Mouse (Mus musculus): ENCODE data around the gene Mier3. TPM values are rescaled to one million over a fixed set of nuclear protein-coding genes. Genes with fewer than 3 reads are reported as not detected.

Gene Mier3
- polyA plus RNA-seq, 1 experiment from 2014 or later, result 26.5 TPM

GRCm38 (mm10) chr13:111719726-111720125 is 38.9 kb downstream of the Mier3 start:
- ATAC-seq (ENCODE audit: low FRiP score), result no peak
- WGBS, result 69% methylated on average over 9 of the region's 9 CpGs
- peaks cover 19% of the 10 kb centered on the region for H3K36me3 ChIP-seq (replicated peaks)

GRCm38 (mm10) chr13:111724811-111725164 is 44.0 kb downstream of the Mier3 start:
- H3K9ac ChIP-seq, result peak overlapping the region; percentile 33
- WGBS, result under 1% methylated on average over 18 of the region's 18 CpGs
- no peak overlapping the region for H3K27ac ChIP-seq

More at GRCm38 (mm10) chr13:111719726-111720125, 38.9 kb downstream of the Mier3 start:
- Histone ChIP-seq H3K9me3 (no peaks in the 10 kb centered on the region), H3K4me3 (replicated peaks) (no peak overlapping the region), H3K4me1 (0 out of 2 replicates have a peak, but pooled peaks cover 3% of the 10 kb centered on the region), H3K27ac (no peak overlapping the region), H3K4me2 (no peak overlapping the region), H3K9ac (no peak overlapping the region), H3K27me3 (no peaks in the 10 kb centered on the region)

DNA sequence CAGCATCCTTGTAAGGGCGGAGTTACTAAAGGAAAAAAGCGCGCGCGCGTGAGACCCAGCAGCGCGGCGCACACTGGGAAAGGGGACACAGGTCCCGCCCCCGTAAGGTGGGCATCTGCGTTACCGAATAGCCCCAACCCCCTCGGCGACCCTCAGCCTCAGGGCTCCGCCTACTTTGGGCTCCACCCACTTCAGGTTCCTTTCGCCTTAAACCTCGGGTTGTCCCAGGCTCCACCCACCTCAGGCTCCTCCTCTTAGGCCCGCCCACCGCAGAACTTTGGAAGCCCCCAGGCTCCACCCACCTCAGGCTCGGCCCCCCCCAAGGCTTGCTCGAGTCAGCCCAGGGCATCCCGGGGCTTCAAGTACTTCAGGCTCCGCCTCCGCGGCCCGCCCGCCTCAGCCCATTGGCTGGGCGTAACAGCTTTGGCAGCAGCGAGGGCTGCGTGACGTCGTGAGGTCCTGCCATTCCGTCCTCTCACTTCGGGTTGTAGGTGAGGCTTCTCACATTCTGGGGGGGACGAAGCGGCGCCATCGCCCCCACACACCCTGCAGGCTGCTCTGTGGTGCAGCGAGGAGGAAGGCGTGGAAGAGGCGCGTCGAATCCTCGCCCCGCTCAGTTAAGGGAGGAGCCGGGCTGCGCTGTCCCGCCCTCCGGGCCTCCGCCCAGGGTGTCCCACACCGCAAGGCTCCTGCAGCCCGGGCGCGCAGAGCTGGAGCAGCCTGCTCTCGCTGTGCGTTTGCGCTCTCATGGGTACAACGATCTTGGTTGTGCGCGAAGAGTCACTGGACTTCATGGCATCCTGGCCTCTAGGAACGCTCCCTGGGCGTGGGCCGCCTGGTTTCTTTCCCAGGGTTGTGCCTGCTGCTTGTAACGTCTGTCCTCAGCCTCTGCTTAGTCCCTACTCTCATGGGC is 44.6 kb downstream of the Mier3 start:
- Histone ChIP-seq H3K27me3 (no peaks in the 10 kb centered on the region), H3K9ac (peak overlapping the region; percentile 42), H3K4me2 (peak overlapping the region; percentile 76), H3K27ac (peak overlapping the region; percentile 33), H3K4me3 (replicated peaks) (peak overlapping the region; percentile 51), H3K36me3 (replicated peaks) (no peaks in the 10 kb centered on the region), H3K4me1 (peaks cover 6% of the 10 kb centered on the region), H3K9me3 (peaks cover 4% of the 10 kb centered on the region)
- ATAC-seq (ENCODE audit: low FRiP score), result peak; percentile 99
- under 1% methylated on average over 65 of the region's 65 CpGs for WGBS

More at GRCm38 (mm10) chr13:111724811-111725164, 44.0 kb downstream of the Mier3 start:
- Histone ChIP-seq H3K36me3 (replicated peaks) (no peaks in the 10 kb centered on the region), H3K9me3 (peaks cover 4% of the 10 kb centered on the region), H3K27me3 (no peaks in the 10 kb centered on the region), H3K4me3 (replicated peaks) (peak overlapping the region; percentile 51), H3K4me2 (peak overlapping the region; percentile 76), H3K4me1 (peaks cover 6% of the 10 kb centered on the region)
- no peak for ATAC-seq (ENCODE audit: low FRiP score)

DNA sequence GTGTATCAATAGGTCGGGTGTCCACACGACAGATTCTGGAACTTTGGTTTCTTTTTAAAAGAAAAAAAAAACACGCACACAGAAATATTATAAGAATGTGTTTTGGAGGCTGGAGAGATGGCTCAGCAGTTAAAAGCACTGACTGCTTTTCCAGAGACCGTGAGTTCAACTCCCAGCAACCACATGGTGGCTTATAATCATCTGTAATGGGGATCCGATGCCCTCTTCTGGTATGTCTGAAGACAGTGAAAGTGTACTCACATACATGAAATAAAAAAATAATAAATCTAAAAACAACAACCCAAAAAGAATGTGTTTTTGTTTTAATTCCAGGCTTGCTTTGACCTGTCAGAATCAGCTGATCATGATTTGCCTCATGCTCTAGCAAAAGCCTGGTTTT is 46.1 kb downstream of the Mier3 start:
- peaks cover 6% of the 10 kb centered on the region for H3K4me1 ChIP-seq
- H3K27ac ChIP-seq, result no peak overlapping the region
- no peak overlapping the region for H3K4me3 ChIP-seq (replicated peaks)
- H3K4me2 ChIP-seq, result no peak overlapping the region
- 91% methylated on average over 5 of the region's 5 CpGs for WGBS
- H3K9ac ChIP-seq, result no peak overlapping the region
- H3K36me3 ChIP-seq (replicated peaks), result no peaks in the 10 kb centered on the region
- H3K9me3 ChIP-seq, result peaks cover 4% of the 10 kb centered on the region
- ATAC-seq (ENCODE audit: low FRiP score), result no peak
- H3K27me3 ChIP-seq, result no peaks in the 10 kb centered on the region

GRCm38 (mm10) chr13:111741204-111741990 is 60.6 kb downstream of the Mier3 start:
- Histone ChIP-seq H3K9ac (no peak overlapping the region), H3K4me1 (no peaks in the 10 kb centered on the region), H3K4me3 (replicated peaks) (no peak overlapping the region), H3K4me2 (no peak overlapping the region), H3K27me3 (no peaks in the 10 kb centered on the region), H3K9me3 (no peaks in the 10 kb centered on the region), H3K27ac (no peak overlapping the region), H3K36me3 (replicated peaks) (no peaks in the 10 kb centered on the region)
- WGBS, result 82% methylated on average over 7 of the region's 7 CpGs
- no peak for ATAC-seq (ENCODE audit: low FRiP score)

DNA sequence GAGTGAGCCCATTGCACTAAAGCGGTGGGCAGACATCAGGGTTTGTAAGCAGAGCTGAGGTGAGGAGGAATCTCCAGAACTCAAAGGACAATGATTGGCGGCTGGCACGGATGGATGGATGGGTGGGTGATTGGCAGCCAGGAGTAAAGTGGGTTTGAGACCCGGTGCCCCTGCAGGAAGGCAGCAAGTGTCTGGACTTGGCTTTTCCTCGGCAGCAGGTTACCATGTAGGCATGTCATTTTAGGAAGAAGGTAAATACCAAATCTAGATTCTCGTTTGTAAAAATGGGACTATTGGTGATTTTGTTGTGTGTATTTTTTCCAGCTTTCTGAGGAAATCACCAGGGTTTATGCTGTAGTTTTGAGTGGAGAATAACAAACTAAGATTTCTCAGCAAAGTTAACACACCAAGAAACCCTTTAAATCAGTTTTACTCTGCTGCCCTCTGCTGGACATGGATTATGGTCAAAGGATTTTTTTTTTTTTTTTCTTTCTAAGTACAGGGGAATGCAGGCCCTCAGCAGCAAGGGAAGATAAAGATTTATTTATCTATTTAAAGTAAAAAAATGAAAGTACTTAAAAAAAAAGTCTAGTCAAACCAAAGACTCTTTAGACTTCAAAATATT is 61.3 kb downstream of the Mier3 start:
- Histone ChIP-seq H3K9me3 (no peaks in the 10 kb centered on the region), H3K36me3 (replicated peaks) (no peaks in the 10 kb centered on the region), H3K4me3 (replicated peaks) (no peak overlapping the region), H3K4me2 (no peak overlapping the region), H3K9ac (no peak overlapping the region), H3K27ac (no peak overlapping the region), H3K4me1 (no peaks in the 10 kb centered on the region), H3K27me3 (no peaks in the 10 kb centered on the region)
- ATAC-seq (ENCODE audit: low FRiP score), result no peak
- WGBS, result 72% methylated on average over 6 of the region's 6 CpGs

- H3K9ac ChIP-seq, result no peak overlapping the region
- no peak overlapping the region for H3K4me3 ChIP-seq (replicated peaks)
- no peaks in the 10 kb centered on the region for H3K4me1 ChIP-seq
- no peaks in the 10 kb centered on the region for H3K9me3 ChIP-seq
- no peaks in the 10 kb centered on the region for H3K27me3 ChIP-seq
- peaks cover 13% of the 10 kb centered on the region for H3K36me3 ChIP-seq (replicated peaks)
- no peak overlapping the region for H3K27ac ChIP-seq
- no peak overlapping the region for H3K4me2 ChIP-seq
- no peak for ATAC-seq (ENCODE audit: low FRiP score)
- WGBS, result 89% methylated on average over 6 of the region's 6 CpGs
Measured at GRCm38 (mm10) chr13:111744233-111745000, 63.6 kb downstream of the Mier3 start.

DNA sequence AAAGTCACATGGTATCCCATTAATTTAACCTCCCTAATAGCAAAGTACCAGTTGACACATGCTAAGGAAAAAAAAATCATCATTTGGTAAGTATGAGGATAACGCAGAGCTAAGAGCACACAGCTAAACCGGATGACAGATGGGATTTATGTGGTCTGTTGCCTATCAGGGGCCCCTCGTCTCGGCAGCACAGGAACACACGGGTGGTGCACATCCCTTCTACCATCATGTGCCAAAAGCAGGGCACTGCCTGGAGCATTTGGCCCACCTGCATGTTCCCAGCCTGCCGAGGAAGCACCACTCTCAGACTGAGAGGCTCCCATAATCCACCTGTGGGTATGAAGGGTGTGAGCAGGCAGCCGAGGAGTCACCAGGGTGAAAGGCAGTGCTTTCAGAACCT is 64.4 kb downstream of the Mier3 start:
- H3K27ac ChIP-seq, result no peak overlapping the region
- H3K9me3 ChIP-seq, result no peaks in the 10 kb centered on the region
- H3K4me1 ChIP-seq, result no peaks in the 10 kb centered on the region
- no peak for ATAC-seq (ENCODE audit: low FRiP score)
- no peaks in the 10 kb centered on the region for H3K27me3 ChIP-seq
- no peak overlapping the region for H3K9ac ChIP-seq
- WGBS, result 88% methylated on average over 7 of the region's 7 CpGs
- H3K36me3 ChIP-seq (replicated peaks), result peaks cover 21% of the 10 kb centered on the region
- no peak overlapping the region for H3K4me2 ChIP-seq
- no peak overlapping the region for H3K4me3 ChIP-seq (replicated peaks)

DNA sequence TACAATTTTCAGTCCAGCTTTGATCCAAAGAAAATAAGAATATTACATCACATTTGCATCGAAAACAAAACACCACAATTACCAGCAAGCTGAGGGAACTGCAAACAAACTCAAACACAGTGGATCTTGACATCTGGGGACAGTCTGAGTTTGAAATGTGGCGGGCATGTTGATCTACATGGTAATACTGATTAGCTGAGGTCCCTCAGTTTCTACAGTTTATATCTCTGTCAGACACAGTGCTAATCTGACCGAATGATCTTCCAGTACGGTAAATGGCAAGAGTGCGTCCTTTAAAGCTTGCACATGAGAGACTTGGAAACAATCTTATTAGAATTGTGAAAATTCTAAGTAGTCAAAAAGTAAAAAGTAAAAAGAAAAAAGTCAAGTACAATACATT is 66.1 kb downstream of the Mier3 start:
- no peak for ATAC-seq (ENCODE audit: low FRiP score)
- Histone ChIP-seq H3K9ac (no peak overlapping the region), H3K4me3 (replicated peaks) (no peak overlapping the region), H3K4me2 (no peak overlapping the region), H3K27me3 (no peaks in the 10 kb centered on the region), H3K4me1 (no peaks in the 10 kb centered on the region), H3K36me3 (replicated peaks) (peaks cover 33% of the 10 kb centered on the region), H3K9me3 (no peaks in the 10 kb centered on the region), H3K27ac (no peak overlapping the region)
- whole genome bisulfite sequencing, result 92% methylated on average over 5 of the region's 5 CpGs

DNA sequence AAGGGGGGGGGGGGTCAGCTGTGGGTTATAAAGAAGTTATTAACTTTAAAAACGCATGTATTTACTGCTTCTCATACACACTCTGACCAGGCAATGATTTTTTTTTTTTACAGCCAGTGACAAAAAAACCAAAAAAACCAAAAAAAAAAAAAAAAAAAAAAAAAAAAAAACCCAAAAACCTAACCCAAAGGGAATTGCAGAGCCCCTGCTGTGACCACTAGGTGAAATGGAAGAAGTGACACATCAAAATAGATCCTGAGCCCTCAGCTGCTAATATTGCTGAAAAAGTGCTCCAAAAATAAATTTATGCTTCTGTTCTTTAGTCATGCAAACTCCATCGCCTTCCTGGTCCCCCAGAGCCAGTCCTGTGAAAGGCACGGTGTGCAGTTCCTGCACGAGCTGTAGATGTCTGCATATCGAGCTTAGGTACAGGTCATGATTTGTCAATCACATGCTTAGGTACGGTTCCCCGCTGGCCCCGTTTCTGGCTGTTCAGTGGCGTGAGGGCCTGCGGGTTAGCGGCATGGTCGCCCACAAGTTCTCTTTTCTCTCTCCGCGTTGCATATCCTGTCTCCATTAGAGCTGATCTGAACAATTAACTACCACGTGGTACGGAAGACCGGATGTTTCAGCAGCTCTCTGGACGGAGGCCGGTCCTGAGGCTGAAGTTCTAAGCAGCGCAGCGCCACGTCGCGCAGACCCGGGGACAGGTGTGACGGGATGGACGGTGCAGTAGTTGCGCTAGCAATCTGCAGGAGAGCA is 67.7 kb downstream of the Mier3 start:
- WGBS, result 94% methylated on average over 28 of the region's 28 CpGs
- no peak overlapping the region for H3K9ac ChIP-seq
- H3K9me3 ChIP-seq, result no peaks in the 10 kb centered on the region
- no peaks in the 10 kb centered on the region for H3K4me1 ChIP-seq
- H3K27me3 ChIP-seq, result no peaks in the 10 kb centered on the region
- no peak overlapping the region for H3K4me2 ChIP-seq
- no peak overlapping the region for H3K27ac ChIP-seq
- H3K4me3 ChIP-seq (replicated peaks), result no peak overlapping the region
- no peak for ATAC-seq (ENCODE audit: low FRiP score)
- H3K36me3 ChIP-seq (replicated peaks), result peaks cover 44% of the 10 kb centered on the region

GRCm38 (mm10) chr13:111753321-111753720 is 72.5 kb downstream of the Mier3 start:
- Histone ChIP-seq H3K4me3 (replicated peaks) (no peak overlapping the region), H3K9ac (no peak overlapping the region), H3K4me1 (no peaks in the 10 kb centered on the region), H3K4me2 (no peak overlapping the region), H3K27ac (no peak overlapping the region), H3K27me3 (no peaks in the 10 kb centered on the region), H3K9me3 (no peaks in the 10 kb centered on the region), H3K36me3 (replicated peaks) (peaks cover 88% of the 10 kb centered on the region)
- 95% methylated on average over 6 of the region's 6 CpGs for WGBS
- no peak for ATAC-seq (ENCODE audit: low FRiP score)
